In the genomic region with DNA sequence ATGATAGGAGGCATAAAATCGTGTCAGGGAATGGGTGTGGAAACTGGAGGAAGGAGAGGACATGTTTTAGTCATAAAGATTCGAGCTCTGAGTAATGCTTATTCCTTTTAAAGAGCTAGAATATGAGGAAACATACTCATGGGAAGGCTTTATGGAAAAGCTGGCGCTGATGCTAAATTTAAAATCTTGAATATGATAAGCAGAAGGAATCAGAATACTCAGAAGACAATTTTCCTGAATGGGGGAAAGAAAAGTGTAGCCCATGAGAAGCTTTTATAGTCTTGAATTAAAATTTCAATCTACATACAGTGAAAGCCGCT, we compare ENCODE assay signal across 9 mouse cellular contexts.
DNase-seq lines count a peak whose midpoint lies in the region; ATAC-seq and TF ChIP-seq lines count a peak whose summit lies in the region.
"Had no signal": no experiment of that assay in that cellular context is flagged by ENCODE, and none has a peak within 500 bp of the region (broad histone marks: within the 10 kb centered on the region; RNA-seq: fewer than 3 reads in every experiment).

No protein-coding gene starts in this region.

- H3K9me3 ChIP-seq in kidney, postnatal 0 days (replicated peaks; ENCODE audit: low read length), result no peaks in the 10 kb centered on the region
- H3K9me3 ChIP-seq in forebrain, embryonic 11.5 days (ENCODE audit: control insufficient read depth, low read length), result no peaks in the 10 kb centered on the region
- no peaks in the 10 kb centered on the region for H3K9me3 ChIP-seq in limb, embryonic 11.5 days (ENCODE audit: control insufficient read depth, low read length)
- H3K9me3 ChIP-seq in neural tube, embryonic 15.5 days (replicated peaks), result no peaks in the 10 kb centered on the region

- DNase-seq in kidney, postnatal 0 days (ENCODE audit: low spot score), result no peak
- DNase-seq in kidney, postnatal 25 days, result no peak
- no peak for DNase-seq in forebrain, embryonic 11.5 days (ENCODE audit: low spot score)
- no peak for DNase-seq in limb, embryonic 11.5 days (ENCODE audit: low spot score)
- DNase-seq in frontal cortex, postnatal 14 days (ENCODE audit: low spot score in 2 of 2), result no peak
- no peak for DNase-seq in adrenal gland, adult (ENCODE audit: inconsistent age in 2 of 2, low spot score in 1 of 2)

- 43% methylated on average over 4 of the region's 4 CpGs for WGBS in kidney, postnatal 0 days
- WGBS in forebrain, embryonic 11.5 days, result 34% methylated on average over 4 of the region's 4 CpGs
- 36% methylated on average over 4 of the region's 4 CpGs for WGBS in limb, embryonic 11.5 days
- WGBS in neural tube, embryonic 15.5 days, result 11% methylated on average over 4 of the region's 4 CpGs

- H3K4me1 ChIP-seq in kidney, postnatal 0 days (replicated peaks; ENCODE audit: insufficient read depth, low read length), result no peaks in the 10 kb centered on the region; the same call in 1 of the 2 replicates
- H3K4me1 ChIP-seq in forebrain, embryonic 11.5 days (replicated peaks; ENCODE audit: control insufficient read depth, insufficient read depth, low read length), result peaks cover 11% of the 10 kb centered on the region
- no peaks in the 10 kb centered on the region for H3K4me1 ChIP-seq in limb, embryonic 11.5 days (ENCODE audit: control insufficient read depth, insufficient read depth, low read length)
- H3K4me1 ChIP-seq in neural tube, embryonic 15.5 days, result peaks cover 41% of the 10 kb centered on the region

- no peaks in the 10 kb centered on the region for H3K36me3 ChIP-seq in kidney, postnatal 0 days (ENCODE audit: insufficient read depth, low read length)
- H3K36me3 ChIP-seq in forebrain, embryonic 11.5 days (ENCODE audit: control insufficient read depth, insufficient read depth, low read length), result no peaks in the 10 kb centered on the region
- H3K36me3 ChIP-seq in limb, embryonic 11.5 days (ENCODE audit: control insufficient read depth, insufficient read depth, low read length), result no peaks in the 10 kb centered on the region
- H3K36me3 ChIP-seq in neural tube, embryonic 15.5 days, result no peaks in the 10 kb centered on the region

- ATAC-seq in kidney, postnatal 0 days (replicated peaks; ENCODE audit: low FRiP score, low read depth), result no peak
- no peak for ATAC-seq in forebrain, embryonic 11.5 days (replicated peaks; ENCODE audit: low FRiP score)
- no peak for ATAC-seq in limb, embryonic 11.5 days (ENCODE audit: insufficient number of reproducible peaks, low FRiP score, low TSS enrichment, low read depth)
- no peak for ATAC-seq in neural tube, embryonic 15.5 days (ENCODE audit: low FRiP score)
- no peak for ATAC-seq in activated CD4-positive, CD25-positive, alpha-beta regulatory T cell, adult 4 months

- peak overlapping the region; percentile 81 for H3K4me2 ChIP-seq in kidney, postnatal 0 days (ENCODE audit: low read length)
- peak overlapping the region; percentile 79 for H3K4me2 ChIP-seq in forebrain, embryonic 11.5 days (ENCODE audit: low read depth, low read length, severe bottlenecking)
- H3K4me2 ChIP-seq in limb, embryonic 11.5 days (ENCODE audit: low read depth, severe bottlenecking), result peak overlapping the region; percentile 77
- H3K4me2 ChIP-seq in neural tube, embryonic 15.5 days, result peak overlapping the region; percentile 76

- peaks cover 30% of the 10 kb centered on the region for H3K27me3 ChIP-seq in kidney, postnatal 0 days (ENCODE audit: insufficient read depth, low read length)
- no peaks in the 10 kb centered on the region for H3K27me3 ChIP-seq in forebrain, embryonic 11.5 days (ENCODE audit: control insufficient read depth, insufficient read depth, low read length)
- H3K27me3 ChIP-seq in limb, embryonic 11.5 days (ENCODE audit: control insufficient read depth, insufficient read depth, low read length), result peaks cover 19% of the 10 kb centered on the region
- H3K27me3 ChIP-seq in neural tube, embryonic 15.5 days (replicated peaks), result no peaks in the 10 kb centered on the region

- H3K9ac ChIP-seq in kidney, postnatal 0 days (ENCODE audit: low read depth, low read length), result no peak overlapping the region
- peak overlapping the region; percentile 83; the same call in 1 of the 2 replicates for H3K9ac ChIP-seq in forebrain, embryonic 11.5 days (ENCODE audit: low read length)
- H3K9ac ChIP-seq in limb, embryonic 11.5 days (ENCODE audit: low read length), result no peak overlapping the region
- peak overlapping the region; percentile 70 for H3K9ac ChIP-seq in neural tube, embryonic 15.5 days (replicated peaks)

- TF ChIP-seq CTCF in kidney, postnatal 0 days (IDR thresholded peaks at IDR 0.05; ENCODE audit: low read depth), result no peak

- H3K27ac ChIP-seq in kidney, postnatal 0 days, result no peak overlapping the region
- H3K27ac ChIP-seq in forebrain, embryonic 11.5 days (ENCODE audit: low read depth, low read length), result peak overlapping the region; percentile 98
- no peak overlapping the region for H3K27ac ChIP-seq in limb, embryonic 11.5 days (replicated peaks; ENCODE audit: low read depth, low read length)
- H3K27ac ChIP-seq in neural tube, embryonic 15.5 days (replicated peaks), result peak overlapping the region; percentile 98
- H3K27ac ChIP-seq: macrophage had no signal

- peak overlapping the region; percentile 41 for H3K4me3 ChIP-seq in kidney, postnatal 0 days (replicated peaks; ENCODE audit: low read depth, low read length)
- peak overlapping the region; percentile 39; the same call in 1 of the 2 replicates for H3K4me3 ChIP-seq in forebrain, embryonic 11.5 days (ENCODE audit: low read depth, low read length)
- peak overlapping the region; percentile 35; the same call in 1 of the 2 replicates for H3K4me3 ChIP-seq in limb, embryonic 11.5 days (ENCODE audit: low read depth, low read length)
- H3K4me3 ChIP-seq in neural tube, embryonic 15.5 days (replicated peaks), result peak overlapping the region; percentile 50

Comparison
In these comparisons a context has a peak if more than half of its experiments do, and no peak if none do; other contexts are left out.
1. H3K27ac ChIP-seq: peak in forebrain, embryonic 11.5 days (single experiment) and neural tube, embryonic 15.5 days (single experiment); none in kidney, postnatal 0 days (single experiment) and limb, embryonic 11.5 days (single experiment).
2. H3K9ac ChIP-seq: peak in forebrain, embryonic 11.5 days (single experiment) and neural tube, embryonic 15.5 days (single experiment); none in kidney, postnatal 0 days (single experiment) and limb, embryonic 11.5 days (single experiment).
3. Peak in every context shown above with its lines, with median percentiles within 50 percentile points of each other: H3K4me2 ChIP-seq and H3K4me3 ChIP-seq.